Mouse (Mus musculus) MEL (cell line): ENCODE measurements around the gene Tmem269. TPM values are rescaled to one million over a fixed set of nuclear protein-coding genes. Genes with fewer than 3 reads are reported as not detected.

ENCODE experiments used
- DNase-seq: peaks from one replicate; pipeline ENCODE4 v3.0.0; 2011; ENCODE audit warnings: low read depth, low spot score
- H3K27ac ChIP-seq: 2 replicates; pipeline ENCODE4 v1.5.1; 2012; ENCODE audit warnings: low read depth, mild to moderate bottlenecking, control low read depth, low read length, moderate library complexity; ENCODE audit not compliant: control insufficient read depth
- H3K27me3 ChIP-seq, 2 experiments: fragments of 150-350 bp in 1 of 2; sonication (generic) in 1 of 2; 2 replicates each; pipeline ENCODE4 v1.6.1; 2012; ENCODE audit warnings: low read length in 2 of 2, mild to moderate bottlenecking in 2 of 2, improper control_type of control experiment in 1 of 2, moderate library complexity in 1 of 2; ENCODE audit not compliant: insufficient read depth in 2 of 2, control insufficient read depth in 1 of 2
- H3K36me3 ChIP-seq, 2 experiments: 2 replicates each; pipeline ENCODE4 v1.6.1; 2012 to 2014; ENCODE audit warnings: low read length in 2 of 2, improper control_type of control experiment in 1 of 2, inconsistent platforms in 1 of 2, mild to moderate bottlenecking in 1 of 2; ENCODE audit not compliant: insufficient read depth in 2 of 2, control insufficient read depth in 1 of 2
- H3K4me1 ChIP-seq, 2 experiments: fragments of 150-350 bp in 1 of 2; sonication (generic) in 1 of 2; 2 replicates each; pipeline ENCODE4 v1.6.1; 2012; ENCODE audit warnings: low read length in 2 of 2, improper control_type of control experiment in 1 of 2, mild to moderate bottlenecking in 1 of 2; ENCODE audit not compliant: insufficient read depth in 2 of 2, control insufficient read depth in 1 of 2
- H3K4me3 ChIP-seq, 2 experiments: fragments of 150-350 bp in 1 of 2; sonication (generic) in 1 of 2; 2 replicates each; pipeline ENCODE4 v1.5.1; 2012; ENCODE audit warnings: low read depth in 2 of 2, low read length in 2 of 2, mild to moderate bottlenecking in 2 of 2, moderate library complexity in 2 of 2, control low read depth in 1 of 2, improper control_type of control experiment in 1 of 2; ENCODE audit not compliant: control insufficient read depth in 1 of 2, insufficient read depth in 1 of 2
- H3K79me2 ChIP-seq: 2 replicates; pipeline ENCODE4 v1.6.1; 2012; ENCODE audit warnings: mild to moderate bottlenecking, low read length, moderate library complexity; ENCODE audit not compliant: control insufficient read depth, poor library complexity, insufficient read depth
- H3K9ac ChIP-seq: 2 replicates; pipeline ENCODE4 v1.6.1; 2012; ENCODE audit warnings: low read depth, mild to moderate bottlenecking, control low read depth, low read length, moderate library complexity; ENCODE audit not compliant: control insufficient read depth, poor library complexity, severe bottlenecking
- H3K9me3 ChIP-seq: fragments of 150-350 bp; sonication (generic); replicated peaks from 2 replicates; pipeline ENCODE4 v1.6.1; 2012; ENCODE audit warnings: mild to moderate bottlenecking, low read length, improper control_type of control experiment, moderate library complexity; ENCODE audit not compliant: insufficient read depth
- CHD2 ChIP-seq: IDR thresholded peaks from 2 replicates; pipeline ENCODE4 v1.6.1; 2011; ENCODE audit warnings: low read length, improper control_type of control experiment
- ETS1 ChIP-seq: IDR thresholded peaks from 2 replicates; pipeline ENCODE4 v1.6.1; 2012; ENCODE audit warnings: low read depth, mild to moderate bottlenecking, inconsistent platforms, low read length, improper control_type of control experiment, moderate library complexity
- GABPA ChIP-seq: IDR thresholded peaks from 2 replicates; pipeline ENCODE4 v1.6.1; 2012; ENCODE audit warnings: low read depth, mild to moderate bottlenecking, inconsistent platforms, low read length, improper control_type of control experiment, moderate library complexity
- MAFK ChIP-seq: IDR thresholded peaks from 2 replicates; pipeline ENCODE4 v1.6.1; 2011; ENCODE audit warnings: low read depth, mild to moderate bottlenecking, low read length, improper control_type of control experiment, borderline replicate concordance
- MEF2A ChIP-seq: IDR thresholded peaks from 2 replicates; pipeline ENCODE4 v1.6.1; 2014; ENCODE audit warnings: low read depth, mild to moderate bottlenecking, inconsistent platforms, low read length, improper control_type of control experiment; ENCODE audit not compliant: poor library complexity, insufficient replicate concordance, severe bottlenecking; ENCODE audit errors: extremely low read depth
- MXI1 ChIP-seq: IDR thresholded peaks from 2 replicates; pipeline ENCODE4 v1.6.1; 2011; ENCODE audit warnings: mild to moderate bottlenecking, low read depth, low read length, improper control_type of control experiment
- MYB ChIP-seq: IDR thresholded peaks from 2 replicates; pipeline ENCODE4 v1.6.1; 2011; ENCODE audit warnings: mild to moderate bottlenecking, low read depth, low read length, improper control_type of control experiment
- MYC ChIP-seq: IDR thresholded peaks from 2 replicates; pipeline ENCODE4 v1.6.1; 2011; ENCODE audit warnings: low read depth, mild to moderate bottlenecking, low read length, improper control_type of control experiment, moderate library complexity
- NRF1 ChIP-seq: IDR thresholded peaks from 2 replicates; pipeline ENCODE4 v1.6.1; 2014; ENCODE audit warnings: low read depth, mild to moderate bottlenecking, inconsistent platforms, low read length, improper control_type of control experiment, moderate library complexity; ENCODE audit not compliant: poor library complexity, insufficient read depth, severe bottlenecking
- POLR2A ChIP-seq, 2 experiments: IDR thresholded peaks; 2 replicates each; pipeline ENCODE4 v1.6.1; 2011 to 2012; ENCODE audit warnings: low read length in 2 of 2, mild to moderate bottlenecking in 2 of 2, control low read depth in 1 of 2, improper control_type of control experiment in 1 of 2, low read depth in 1 of 2, moderate library complexity in 1 of 2; ENCODE audit not compliant: control insufficient read depth in 1 of 2, insufficient read depth in 1 of 2, poor library complexity in 1 of 2
- RAD21 ChIP-seq: IDR thresholded peaks from 2 replicates; pipeline ENCODE4 v1.6.1; 2011; ENCODE audit warnings: mild to moderate bottlenecking, low read depth, low read length, improper control_type of control experiment
- TAL1 ChIP-seq: IDR thresholded peaks from 2 replicates; pipeline ENCODE4 v1.6.1; 2012; ENCODE audit warnings: mild to moderate bottlenecking, inconsistent platforms, low read length, moderate library complexity, mixed read lengths
- TBP ChIP-seq: IDR thresholded peaks from 2 replicates; pipeline ENCODE4 v1.8.0; 2011; ENCODE audit warnings: low read depth, low read length, improper control_type of control experiment
- TCF12 ChIP-seq: IDR thresholded peaks from 2 replicates; pipeline ENCODE4 v1.6.1; 2014; ENCODE audit warnings: low read depth, mild to moderate bottlenecking, inconsistent platforms, low read length, improper control_type of control experiment, moderate library complexity
- UBTF ChIP-seq: IDR thresholded peaks from 2 replicates; pipeline ENCODE4 v1.6.1; 2012; ENCODE audit warnings: low read depth, mild to moderate bottlenecking, inconsistent platforms, low read length, improper control_type of control experiment, moderate library complexity, borderline replicate concordance; ENCODE audit not compliant: insufficient read depth
- ZKSCAN1 ChIP-seq: IDR thresholded peaks from 2 replicates; pipeline ENCODE4 v1.6.1; 2012; ENCODE audit warnings: low read depth, mild to moderate bottlenecking, inconsistent platforms, low read length, improper control_type of control experiment, moderate library complexity
- ZNF384 ChIP-seq: IDR thresholded peaks from 2 replicates; pipeline ENCODE4 v1.6.1; 2012; ENCODE audit warnings: low read depth, mild to moderate bottlenecking, inconsistent platforms, low read length, improper control_type of control experiment
- polyA plus RNA-seq, 2 experiments: library from polyadenylated mRNA; stranded (reverse) in 1 of 2; unstranded in 1 of 2; fragments of >175 nt in 1 of 2; fragments of >200 nt in 1 of 2; gene quantifications; 2 replicates each; pipeline versions ENCODE4 v1.2.1 to v1.2.4; 2012; ENCODE audit warnings: low replicate concordance in 2 of 2, low read depth in 1 of 2; ENCODE audit not compliant: insufficient read length in 2 of 2, insufficient read depth in 1 of 2, missing spikeins in 1 of 2
- total RNA-seq: library from RNA; depleted of rRNA; stranded (reverse); fragments of 300-350 nt; gene quantifications from 2 replicates; pipeline ENCODE4 v1.2.3, GENCODE M21; 2012

Gene Tmem269
- total and polyA plus RNA-seq, 3 experiments = 0.07 TPM; not detected in 2

DNA sequence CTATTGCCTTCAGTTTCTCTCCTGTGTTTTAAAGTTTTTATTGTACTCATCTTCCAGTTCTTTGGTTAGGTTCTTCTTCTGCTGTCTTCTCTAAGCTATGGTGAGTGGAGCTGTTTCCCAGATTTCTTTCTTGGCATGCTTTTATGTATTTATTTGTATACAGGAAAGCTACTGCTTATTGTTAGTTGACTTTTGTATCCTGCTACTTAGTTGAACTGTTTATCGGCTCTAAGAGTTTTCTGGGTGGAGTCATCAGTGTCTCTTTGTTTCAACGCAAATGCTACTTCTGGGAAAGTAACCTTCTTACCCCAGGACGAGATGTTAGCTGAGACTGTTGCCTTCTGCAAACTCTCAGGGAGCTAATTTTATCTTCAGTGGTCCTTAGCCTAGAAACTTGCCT is 45.4 kb upstream of the Tmem269 start:
- Histone ChIP-seq H3K9ac (no peak overlapping the region), H3K27ac (no peak overlapping the region), H3K9me3 (no peaks in the 10 kb centered on the region), H3K36me3 (no peaks in the 10 kb centered on the region), H3K79me2 (no peaks in the 10 kb centered on the region), H3K4me3 (no peak overlapping the region), H3K27me3 (no peaks in the 10 kb centered on the region), H3K4me1 (0 out of 4 replicates have a peak, but pooled peaks cover 0 to 2% of the 10 kb centered on the region in 2 experiments)
- no peak for DNase-seq
- TF ChIP-seq POLR2A (IDR thresholded peaks at IDR 0.05; ENCODE audit: control insufficient read depth in 1 of 2, insufficient read depth in 1 of 2, low read depth in 1 of 2, low read length in 2 of 2, poor library complexity in 1 of 2) = no peak
- TF ChIP-seq UBTF = no peak
- TF ChIP-seq MYC = no peak
- no peak for TF ChIP-seq MYB
- TF ChIP-seq MXI1 = no peak
- no peak for TF ChIP-seq TBP
- no peak for TF ChIP-seq TAL1
- TF ChIP-seq NRF1 = no peak
- TF ChIP-seq RAD21 = no peak
- TF ChIP-seq MEF2A = no peak
- TF ChIP-seq TCF12 = no peak
- TF ChIP-seq MAFK = no peak
- no peak for TF ChIP-seq ETS1
- TF ChIP-seq CHD2 = no peak
- TF ChIP-seq ZKSCAN1 = no peak

DNA sequence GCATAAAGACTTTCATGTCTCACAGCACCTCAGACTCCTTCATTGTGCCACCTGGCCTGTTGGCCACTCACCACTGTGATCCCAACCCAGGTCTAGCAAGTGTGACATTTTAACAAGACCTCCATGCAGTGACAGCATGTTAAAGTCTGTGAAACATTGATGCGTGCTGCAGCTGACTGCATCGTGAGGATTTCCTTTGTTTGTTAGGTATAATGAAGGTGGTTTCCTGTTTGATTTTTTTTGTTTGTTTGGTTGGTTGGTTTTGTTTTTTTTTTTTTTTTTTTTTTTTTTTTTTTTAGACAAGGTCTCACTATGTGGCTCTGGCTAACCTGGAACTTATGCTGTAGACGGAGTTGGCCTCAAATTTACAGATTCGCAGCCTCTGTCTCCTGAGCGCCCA is 44.5 kb upstream of the Tmem269 start:
- Histone ChIP-seq H3K27ac (no peak overlapping the region), H3K4me1 (0 out of 4 replicates have a peak, but pooled peaks cover 0 to 2% of the 10 kb centered on the region in 2 experiments), H3K9ac (no peak overlapping the region), H3K9me3 (no peaks in the 10 kb centered on the region), H3K36me3 (no peaks in the 10 kb centered on the region), H3K27me3 (no peaks in the 10 kb centered on the region), H3K79me2 (no peaks in the 10 kb centered on the region)
- TF ChIP-seq GABPA = no peak
- TF ChIP-seq TCF12 = no peak
- no peak for TF ChIP-seq ZNF384
- TF ChIP-seq, all 39 proteins: peak for 0
- H3K4me3 ChIP-seq = no peak overlapping the region
- no peak for DNase-seq
